Mouse (Mus musculus) cortical plate, adult 2 months (tissue): ENCODE results near the gene Psmd11.

ENCODE experiments used
- CTCF ChIP-seq: fragments of 200-500 bp; IDR thresholded peaks from 2 replicates; pipeline ENCODE4 v1.5.1; 2011; ENCODE audit warnings: mild to moderate bottlenecking, control low read depth, low read length; ENCODE audit not compliant: insufficient read depth; ENCODE audit errors: extremely low read depth
- POLR2A ChIP-seq: fragments of 200-500 bp; IDR thresholded peaks from 2 replicates; pipeline ENCODE4 v1.6.1; 2011; ENCODE audit warnings: mild to moderate bottlenecking, low read length, control low read depth; ENCODE audit not compliant: insufficient read depth; ENCODE audit errors: extremely low read depth

GRCm38 (mm10) chr11:80515346-80515745, 86.9 kb downstream of the Psmd11 start:
- TF ChIP-seq POLR2A (no peak), CTCF (no peak)
